Mouse (Mus musculus) thymus, postnatal 10 days (tissue): ENCODE data around the gene Coq6.

Experiments used
- DNase-seq, 2 experiments: peaks; one replicate each; pipeline ENCODE4 v3.0.0; 2021; ENCODE audit warnings: low spot score in 2 of 2

The Coq6 gene

GRCm38 (mm10) chr12:84396947-84397679 is 35.7 kb downstream of the Coq6 start:
- no peak for DNase-seq

GRCm38 (mm10) chr12:84397685-84398084 is 36.2 kb downstream of the Coq6 start:
- no peak for DNase-seq

GRCm38 (mm10) chr12:84398629-84399028 is 37.2 kb downstream of the Coq6 start:
- DNase-seq: no peak

- no peak for DNase-seq
Measured at GRCm38 (mm10) chr12:84399135-84399534, 37.7 kb downstream of the Coq6 start.

- DNase-seq: no peak
Measured at GRCm38 (mm10) chr12:84399663-84400062, 38.2 kb downstream of the Coq6 start.

- DNase-seq: no peak
Measured at GRCm38 (mm10) chr12:84400068-84400467, 38.6 kb downstream of the Coq6 start.

- DNase-seq: no peak
Measured at GRCm38 (mm10) chr12:84400653-84401052, 39.2 kb downstream of the Coq6 start.

GRCm38 (mm10) chr12:84402923-84403322 is 41.5 kb downstream of the Coq6 start:
- DNase-seq: no peak

GRCm38 (mm10) chr12:84404541-84404940 is 43.1 kb downstream of the Coq6 start:
- no peak for DNase-seq

GRCm38 (mm10) chr12:84407259-84407658 is 45.8 kb downstream of the Coq6 start:
- no peak for DNase-seq

- DNase-seq: peak; percentile 75 to 79
Measured at GRCm38 (mm10) chr12:84407874-84408818, 46.7 kb downstream of the Coq6 start.

GRCm38 (mm10) chr12:84408819-84409507 is 47.5 kb downstream of the Coq6 start, which contains the start of the genes Entpd5 and Bbof1:
Gene Entpd5 (minus strand): TSS chr12:84409029.
Gene Bbof1 (plus strand): TSS chr12:84409071.
- DNase-seq: peak; percentile 81 to 91

- DNase-seq: peak; percentile 79 to 86
Measured at GRCm38 (mm10) chr12:84416834-84417604, 55.6 kb downstream of the Coq6 start, which contains the start of gene Rnf113a2. Gene Rnf113a2 (plus strand): TSS chr12:84417196.

GRCm38 (mm10) chr12:84417605-84417922 is 56.1 kb downstream of the Coq6 start:
- no peak for DNase-seq
